Mouse (Mus musculus): Measurements from ENCODE around the gene Tmem19.

DNA sequence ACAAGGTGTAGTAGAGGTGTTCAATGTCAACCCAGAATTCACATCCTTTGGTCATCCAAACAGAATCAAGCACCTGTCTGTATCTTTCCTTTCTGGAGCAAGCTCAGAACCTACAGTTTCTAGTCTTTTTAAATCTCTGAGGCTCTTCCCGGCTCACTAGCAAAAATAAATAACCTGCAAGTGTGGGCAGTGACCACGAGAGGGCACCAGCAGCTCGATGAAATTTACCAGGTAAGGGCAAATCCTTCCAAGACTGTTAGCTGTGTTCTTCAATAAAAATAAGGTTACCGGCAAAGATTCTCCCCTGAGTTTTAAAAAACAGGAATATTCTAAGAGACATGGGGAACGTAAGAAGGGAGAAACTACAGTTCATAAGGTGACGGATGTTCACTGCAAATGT, 39.0 kb downstream of the Tmem19 start:
- TF ChIP-seq CTCF (IDR thresholded peaks at IDR 0.05; ENCODE audit: insufficient read depth, low read depth, low read length) (no peak), POLR2A (IDR thresholded peaks at IDR 0.05; ENCODE audit: insufficient read depth, low read depth, low read length) (no peak)
